Mouse (Mus musculus): Measurements from ENCODE around the gene Sstr2.

Sstr2 gene

DNA sequence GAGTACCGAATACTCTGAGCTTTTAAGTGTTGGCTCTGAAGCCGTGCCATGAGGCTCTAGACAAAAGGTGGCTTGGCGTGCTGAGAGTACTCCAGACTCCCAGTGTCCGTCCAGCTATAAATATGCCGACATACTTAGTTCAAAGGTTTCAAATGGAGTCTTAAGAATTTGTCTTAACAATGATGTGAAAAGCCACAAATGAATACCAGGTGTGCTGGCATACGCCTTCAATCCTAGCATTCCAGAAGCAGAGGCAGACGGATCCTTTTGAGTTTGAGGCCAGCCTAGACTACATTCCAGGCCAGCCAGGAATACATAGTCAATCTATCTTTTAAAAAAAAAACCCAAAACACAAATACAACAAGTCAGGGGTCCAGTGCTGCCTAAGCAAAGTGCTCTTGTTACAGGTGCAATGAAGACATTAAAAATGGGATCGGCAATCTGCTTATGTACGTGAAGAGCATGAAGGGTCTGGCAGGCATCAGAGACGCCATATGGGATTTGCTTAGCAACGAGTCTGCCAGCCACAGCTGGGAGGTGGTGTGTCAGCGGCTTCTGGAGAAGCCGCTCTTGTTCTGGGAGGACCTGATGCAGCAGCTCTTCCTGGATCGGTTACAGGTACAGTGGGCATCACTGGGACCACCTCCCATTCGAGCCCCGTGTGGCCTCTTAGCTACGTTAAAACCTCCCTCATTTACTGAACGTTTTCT lies 35.6 kb downstream of the Sstr2 start:
- in situ Hi-C loops (cut with MboI, MseI) = loop anchor here (25.0 kb wide), 2 partner anchors 1008 to 1758 kb away; partner anchors contain the start of genes Atp5h (in 1 of the 2), Kctd2 (in 1 of the 2), Mrpl58 (in 1 of the 2) and Rpl38 (in 1 of the 2)

DNA sequence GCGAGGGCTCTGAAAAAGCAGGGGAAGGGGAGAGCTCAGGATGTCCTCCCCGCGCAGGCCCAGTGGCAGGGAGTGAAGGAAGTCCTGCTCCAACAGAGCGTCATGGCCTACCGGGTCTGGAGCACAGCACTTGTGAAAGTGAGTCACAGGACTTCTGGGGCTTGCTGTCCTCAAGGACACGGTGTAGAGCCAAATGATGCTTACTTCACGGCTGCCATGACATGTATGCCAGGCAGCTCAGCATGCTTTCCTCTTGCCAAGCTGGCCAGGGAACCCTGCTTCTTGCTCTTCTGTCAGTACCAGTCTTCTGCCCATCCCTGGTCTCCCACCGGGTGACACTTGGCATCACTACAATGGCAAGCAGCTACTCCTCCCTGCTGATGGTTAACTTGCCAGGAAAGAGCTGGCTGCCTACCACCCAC lies 37.4 kb downstream of the Sstr2 start:
- in situ Hi-C loops (cut with MboI, MseI) = loop anchor here (25.0 kb wide), 2 partner anchors 1006 to 1756 kb away; partner anchors contain the start of genes Atp5h (in 1 of the 2), Kctd2 (in 1 of the 2), Mrpl58 (in 1 of the 2) and Rpl38 (in 1 of the 2)

DNA sequence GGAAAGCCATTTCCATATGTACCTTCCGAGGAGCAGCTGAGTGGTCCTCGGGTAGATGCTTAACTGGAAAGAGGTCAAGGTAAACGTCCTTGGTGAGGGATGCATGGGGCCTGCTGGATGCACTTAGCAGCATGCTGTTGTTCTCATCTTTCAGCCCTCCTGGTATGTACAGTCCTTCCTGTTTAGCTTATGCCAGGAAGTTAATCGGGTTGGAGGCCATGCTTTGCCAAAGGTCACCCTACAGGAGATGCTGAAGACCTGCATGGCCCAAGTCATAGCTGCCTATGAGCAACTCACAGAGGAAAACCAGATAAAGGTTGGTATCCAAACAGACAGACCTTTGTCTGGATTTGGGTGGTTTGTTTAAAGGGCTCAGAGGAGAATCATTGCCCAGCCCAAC lies 38.1 kb downstream of the Sstr2 start:
- in situ Hi-C loops (cut with MboI, MseI) = loop anchor here (25.0 kb wide), 2 partner anchors 1005 to 1755 kb away; partner anchors contain the start of genes Atp5h (in 1 of the 2), Kctd2 (in 1 of the 2), Mrpl58 (in 1 of the 2) and Rpl38 (in 1 of the 2)

DNA sequence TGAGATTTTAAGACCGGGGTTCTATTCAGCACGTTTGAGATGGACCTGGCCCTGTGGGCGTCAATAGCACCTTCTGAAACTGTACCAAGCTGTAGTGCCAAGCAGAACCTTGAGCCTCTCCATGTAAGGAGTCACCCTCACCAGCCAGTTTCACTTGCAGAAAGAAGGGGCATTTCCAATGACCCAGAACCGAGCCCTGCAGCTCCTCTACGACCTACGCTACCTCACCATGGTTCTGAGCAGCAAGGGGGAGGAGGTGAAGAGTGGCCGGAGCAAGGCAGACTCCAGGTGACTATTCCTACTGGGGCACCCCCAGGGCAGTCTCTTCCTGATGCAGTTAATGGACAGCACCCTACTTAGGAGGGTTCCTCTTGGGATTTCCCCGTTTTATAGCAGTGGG lies 39.2 kb downstream of the Sstr2 start:
- in situ Hi-C loops (cut with MboI, MseI) = loop anchor here (25.0 kb wide), 2 partner anchors 1004 to 1754 kb away; partner anchors contain the start of genes Atp5h (in 1 of the 2), Kctd2 (in 1 of the 2), Mrpl58 (in 1 of the 2) and Rpl38 (in 1 of the 2)

DNA sequence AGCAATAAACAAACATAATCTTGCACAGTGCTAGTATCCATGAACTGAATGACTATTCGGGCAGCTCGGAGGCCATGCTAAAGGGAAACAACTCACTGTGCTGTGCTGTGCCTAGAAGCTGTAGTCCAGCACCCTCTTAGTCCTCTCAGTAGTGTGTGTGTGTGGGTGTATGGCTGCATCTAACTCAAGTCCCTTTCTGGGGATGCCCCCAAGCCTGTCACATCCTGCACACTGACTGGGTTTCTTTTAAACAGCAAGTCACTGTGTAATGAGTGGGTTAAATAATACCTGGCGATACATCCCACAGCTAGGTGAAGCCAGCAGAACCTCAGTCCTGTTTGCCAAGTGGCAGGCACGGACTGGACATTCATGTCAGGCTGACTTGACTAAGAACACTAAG lies 39.6 kb downstream of the Sstr2 start:
- in situ Hi-C loops (cut with MboI, MseI) = loop anchor here (25.0 kb wide), 2 partner anchors 1004 to 1754 kb away; partner anchors contain the start of genes Atp5h (in 1 of the 2), Kctd2 (in 1 of the 2), Mrpl58 (in 1 of the 2) and Rpl38 (in 1 of the 2)

DNA sequence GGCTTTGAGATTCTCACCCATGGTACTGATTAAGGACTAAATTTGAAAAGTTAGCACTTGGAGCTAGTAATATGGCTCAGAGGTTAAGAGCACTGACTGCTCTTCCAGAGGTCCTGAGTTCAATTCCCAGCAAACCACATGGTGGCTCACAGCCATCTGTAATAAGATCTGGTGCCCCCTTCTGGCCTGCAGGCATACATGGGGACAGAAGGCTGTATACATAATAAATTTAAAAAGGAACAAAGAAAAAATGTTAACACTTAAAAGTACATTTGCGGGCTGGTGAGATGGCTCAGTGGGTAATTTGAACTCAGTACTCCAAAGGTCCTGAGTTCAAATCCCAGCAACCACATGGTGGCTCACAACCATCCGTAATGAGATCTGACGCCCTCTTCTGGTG lies 41.1 kb downstream of the Sstr2 start:
- in situ Hi-C loops (cut with MboI, MseI) = loop anchor here (25.0 kb wide), 2 partner anchors 1002 to 1752 kb away; partner anchors contain the start of genes Atp5h (in 1 of the 2), Kctd2 (in 1 of the 2), Mrpl58 (in 1 of the 2) and Rpl38 (in 1 of the 2)

DNA sequence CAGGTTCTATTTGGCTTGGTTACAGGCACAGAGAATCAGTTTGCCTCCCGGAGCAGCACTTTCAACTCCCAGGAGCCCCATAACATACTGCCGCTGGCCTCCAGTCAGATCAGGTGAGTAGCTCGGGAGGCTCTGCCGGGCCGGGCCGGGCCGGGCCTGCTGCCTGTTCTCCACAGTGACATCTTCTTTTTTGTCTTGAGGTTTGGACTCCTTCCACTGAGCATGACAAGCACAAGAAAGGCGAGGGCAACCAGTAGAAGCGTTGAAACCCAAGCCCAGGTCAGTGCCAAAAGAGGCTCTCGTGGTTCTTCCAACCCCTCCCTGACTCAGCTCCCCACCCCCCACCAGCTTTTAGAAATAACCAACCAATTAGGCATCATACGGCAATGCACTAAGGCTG lies 41.8 kb downstream of the Sstr2 start:
- in situ Hi-C loops (cut with MboI, MseI) = loop anchor here (25.0 kb wide), 2 partner anchors 1001 to 1751 kb away; partner anchors contain the start of genes Atp5h (in 1 of the 2), Kctd2 (in 1 of the 2), Mrpl58 (in 1 of the 2) and Rpl38 (in 1 of the 2)

DNA sequence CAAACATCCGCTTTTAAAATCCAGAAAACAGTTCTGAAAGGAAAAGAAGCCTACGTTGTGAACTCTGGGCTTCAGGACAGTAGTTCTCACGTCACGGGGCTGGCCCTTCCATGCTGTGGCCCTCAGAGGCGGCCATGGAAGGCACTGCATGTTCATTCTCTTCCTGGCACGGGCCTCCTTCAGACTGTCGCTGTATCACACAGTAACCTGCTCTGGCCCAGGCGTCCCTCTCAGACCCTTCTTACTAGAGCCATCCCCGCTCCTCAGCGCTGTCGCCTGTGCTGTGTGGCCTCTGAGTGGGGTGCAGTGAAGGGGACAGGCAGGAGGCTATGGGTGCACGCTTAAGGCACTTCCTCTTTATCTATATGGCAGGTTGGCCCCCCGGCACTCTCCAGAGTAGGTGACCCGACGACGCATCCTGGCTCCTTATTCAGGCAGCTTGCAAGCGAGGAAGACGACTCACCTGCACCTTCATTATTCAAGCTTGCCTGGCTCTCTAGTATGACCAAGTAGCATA lies 42.8 kb downstream of the Sstr2 start:
- in situ Hi-C loops (cut with MboI, MseI) = loop anchor here (25.0 kb wide), 2 partner anchors 1000 to 1750 kb away; partner anchors contain the start of genes Atp5h (in 1 of the 2), Kctd2 (in 1 of the 2), Mrpl58 (in 1 of the 2) and Rpl38 (in 1 of the 2)

DNA sequence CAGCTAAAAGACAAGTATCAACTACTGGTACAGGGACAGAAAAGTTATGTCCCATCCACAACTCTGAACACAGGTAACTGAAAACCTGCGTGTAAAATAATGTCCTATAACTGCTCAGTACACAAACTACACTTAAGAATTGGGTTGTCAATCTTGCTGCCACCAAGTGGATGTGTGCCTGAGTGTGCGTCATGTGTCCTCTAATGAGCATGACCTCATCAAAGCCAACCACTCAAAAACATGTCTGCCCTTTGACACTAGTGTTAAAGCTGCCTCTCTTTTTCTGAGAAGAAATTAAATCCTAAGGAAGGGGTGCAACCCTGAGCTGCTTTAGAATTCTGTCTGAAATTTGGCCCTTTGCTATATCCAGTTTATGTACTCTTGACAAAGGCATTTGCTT lies 45.1 kb downstream of the Sstr2 start:
- in situ Hi-C loops (cut with MboI, MseI) = loop anchor here (25.0 kb wide), 2 partner anchors 998 to 1748 kb away; partner anchors contain the start of genes Atp5h (in 1 of the 2), Kctd2 (in 1 of the 2), Mrpl58 (in 1 of the 2) and Rpl38 (in 1 of the 2)

DNA sequence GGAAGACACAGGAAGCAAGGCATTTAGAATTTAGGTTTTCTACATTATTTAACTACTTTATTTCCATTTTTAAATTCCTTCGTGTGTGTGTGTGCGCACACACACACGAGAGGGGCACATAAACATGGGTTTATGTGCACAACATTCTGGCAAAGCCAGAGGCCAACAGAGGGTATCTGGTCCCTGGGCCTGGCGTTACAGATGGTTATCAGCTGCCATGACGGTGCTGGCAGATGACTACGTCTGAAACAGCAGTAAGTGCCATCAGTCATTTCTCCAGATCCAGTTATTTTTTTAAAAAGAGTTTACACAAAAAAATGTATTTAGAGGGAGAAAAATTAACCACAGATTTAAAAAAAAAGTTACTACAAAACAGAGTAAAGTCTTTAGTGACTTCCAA lies 47.1 kb downstream of the Sstr2 start:
- in situ Hi-C loops (cut with MboI, MseI) = loop anchor here (25.0 kb wide), 2 partner anchors 996 to 1746 kb away; partner anchors contain the start of genes Atp5h (in 1 of the 2), Kctd2 (in 1 of the 2), Mrpl58 (in 1 of the 2) and Rpl38 (in 1 of the 2)

DNA sequence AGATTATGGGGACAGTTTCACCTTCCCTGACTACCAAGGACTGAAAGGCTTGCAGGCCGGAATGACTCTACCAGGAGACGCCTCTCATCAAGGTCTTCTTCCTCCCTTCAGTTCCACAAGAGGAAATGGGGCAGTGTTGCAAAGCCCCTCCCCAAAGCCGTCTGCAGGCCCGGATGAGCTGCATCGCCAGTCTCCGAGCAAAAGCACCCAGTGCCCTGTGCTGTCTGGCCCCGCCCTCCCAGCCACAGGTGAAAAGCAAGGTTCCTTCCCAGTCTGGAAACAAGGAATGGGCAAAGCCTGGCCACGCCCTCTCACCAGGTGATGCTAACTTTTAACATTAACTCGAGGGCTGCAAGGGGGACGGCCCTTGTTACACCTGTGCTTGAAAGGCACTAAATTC lies 47.5 kb downstream of the Sstr2 start:
- in situ Hi-C loops (cut with MboI, MseI) = loop anchor here (25.0 kb wide), 2 partner anchors 996 to 1746 kb away; partner anchors contain the start of genes Atp5h (in 1 of the 2), Kctd2 (in 1 of the 2), Mrpl58 (in 1 of the 2) and Rpl38 (in 1 of the 2)

DNA sequence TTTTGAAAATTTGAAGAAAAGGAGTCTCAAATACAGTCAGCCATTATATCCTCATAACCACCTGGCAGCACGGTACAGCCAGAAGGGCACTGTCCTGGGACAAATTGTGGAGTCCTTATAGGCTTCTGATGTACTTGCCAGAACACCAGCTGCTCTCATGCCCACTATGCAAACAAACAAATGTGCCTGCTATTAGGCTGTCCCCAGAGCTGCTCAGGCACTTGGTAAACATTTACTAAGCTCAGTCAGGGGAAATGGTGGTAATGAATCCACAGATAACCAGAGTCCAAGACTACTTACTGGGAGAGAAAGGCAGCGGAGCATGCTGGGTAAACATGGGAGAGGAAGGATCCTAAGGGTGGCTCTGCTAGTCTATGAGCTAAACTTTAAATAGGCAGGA lies 48.0 kb downstream of the Sstr2 start:
- in situ Hi-C loops (cut with MboI, MseI) = loop anchor here (25.0 kb wide), 2 partner anchors 995 to 1745 kb away; partner anchors contain the start of genes Atp5h (in 1 of the 2), Kctd2 (in 1 of the 2), Mrpl58 (in 1 of the 2) and Rpl38 (in 1 of the 2)

DNA sequence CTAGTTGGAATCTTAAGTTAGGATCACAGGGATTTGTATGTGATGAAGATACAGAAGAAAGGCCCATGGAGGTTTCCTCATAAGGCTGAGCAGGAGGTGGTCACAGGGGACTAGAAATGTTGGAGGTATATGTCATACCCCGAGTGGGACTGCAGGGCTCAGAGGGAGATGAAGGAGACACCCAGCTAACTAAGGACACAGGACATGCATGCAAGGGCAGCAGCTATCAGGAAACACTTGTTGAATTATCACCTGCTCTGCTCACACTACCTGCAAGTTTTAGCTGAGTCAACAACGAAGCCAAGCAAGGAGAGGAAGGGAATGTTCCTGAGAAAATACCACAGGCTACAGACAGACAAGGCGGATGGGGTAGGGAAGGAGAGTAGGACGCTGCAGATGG lies 48.6 kb downstream of the Sstr2 start:
- in situ Hi-C loops (cut with MboI, MseI) = loop anchor here (25.0 kb wide), 2 partner anchors 995 to 1745 kb away; partner anchors contain the start of genes Atp5h (in 1 of the 2), Kctd2 (in 1 of the 2), Mrpl58 (in 1 of the 2) and Rpl38 (in 1 of the 2)

DNA sequence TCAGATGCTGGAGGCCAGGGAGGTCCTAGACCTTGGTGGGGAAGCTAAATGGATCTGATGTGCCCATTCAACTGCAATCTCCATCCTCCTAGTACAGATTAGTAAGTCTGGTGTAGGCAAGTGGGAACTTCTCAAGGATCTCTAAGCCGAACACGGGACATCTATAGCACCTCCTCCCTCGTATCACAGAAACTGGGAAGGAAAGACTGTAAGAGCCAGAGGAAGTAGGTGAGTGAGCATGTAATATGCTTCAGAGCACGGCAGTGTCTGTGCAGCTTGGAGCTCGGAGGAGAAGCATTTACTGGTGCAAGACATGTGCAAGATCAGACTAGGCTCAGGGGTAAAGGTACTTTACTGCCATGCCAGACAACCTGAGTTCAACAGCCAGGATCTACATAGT lies 49.7 kb downstream of the Sstr2 start:
- in situ Hi-C loops (cut with MboI, MseI) = loop anchor here (25.0 kb wide), 2 partner anchors 993 to 1743 kb away; partner anchors contain the start of genes Atp5h (in 1 of the 2), Kctd2 (in 1 of the 2), Mrpl58 (in 1 of the 2) and Rpl38 (in 1 of the 2)

DNA sequence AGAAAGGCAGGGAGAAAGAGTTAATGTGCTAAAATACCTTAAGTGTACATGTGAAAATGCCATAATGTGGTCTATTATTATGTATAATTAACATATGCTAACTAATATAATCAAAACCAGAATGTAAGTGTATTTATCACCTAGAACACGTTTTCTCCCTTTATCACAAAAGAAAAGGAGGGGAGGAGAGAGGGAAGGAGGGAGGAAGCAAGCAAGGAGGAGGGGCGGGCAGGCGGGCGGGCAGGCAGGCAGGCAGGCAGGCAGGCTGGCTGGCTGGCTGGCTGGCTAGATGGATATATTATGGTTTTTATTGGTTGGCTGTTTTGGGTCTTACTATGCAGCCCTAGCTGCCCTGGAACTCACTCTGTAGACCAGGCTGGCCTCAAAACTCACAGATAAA lies 50.6 kb downstream of the Sstr2 start:
- in situ Hi-C loops (cut with MboI, MseI) = loop anchor here (25.0 kb wide), 2 partner anchors 993 to 1743 kb away; partner anchors contain the start of genes Atp5h (in 1 of the 2), Kctd2 (in 1 of the 2), Mrpl58 (in 1 of the 2) and Rpl38 (in 1 of the 2)

DNA sequence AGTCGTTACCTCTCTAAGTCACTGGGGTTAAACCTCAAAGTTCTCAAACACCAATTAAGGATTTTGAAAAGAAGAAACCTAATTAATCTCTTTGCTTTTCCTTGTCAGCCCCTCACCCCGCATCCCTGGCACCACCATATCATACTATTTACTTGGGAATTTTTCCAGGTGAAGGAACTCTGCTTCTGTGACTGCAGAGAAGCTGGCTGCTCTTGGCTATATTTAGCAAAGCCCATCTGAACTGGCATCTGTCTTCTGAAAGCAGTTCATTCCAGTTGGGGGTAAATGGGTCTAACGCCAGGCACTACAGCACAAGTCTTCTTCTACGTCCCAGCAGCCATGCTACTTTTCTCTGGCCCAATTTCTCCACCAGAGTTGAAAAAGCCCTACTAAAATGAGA lies 54.5 kb downstream of the Sstr2 start:
- in situ Hi-C loops (cut with MboI, MseI) = loop anchor here (25.0 kb wide), 2 partner anchors 989 to 1739 kb away; partner anchors contain the start of genes Atp5h (in 1 of the 2), Kctd2 (in 1 of the 2), Mrpl58 (in 1 of the 2) and Rpl38 (in 1 of the 2)

DNA sequence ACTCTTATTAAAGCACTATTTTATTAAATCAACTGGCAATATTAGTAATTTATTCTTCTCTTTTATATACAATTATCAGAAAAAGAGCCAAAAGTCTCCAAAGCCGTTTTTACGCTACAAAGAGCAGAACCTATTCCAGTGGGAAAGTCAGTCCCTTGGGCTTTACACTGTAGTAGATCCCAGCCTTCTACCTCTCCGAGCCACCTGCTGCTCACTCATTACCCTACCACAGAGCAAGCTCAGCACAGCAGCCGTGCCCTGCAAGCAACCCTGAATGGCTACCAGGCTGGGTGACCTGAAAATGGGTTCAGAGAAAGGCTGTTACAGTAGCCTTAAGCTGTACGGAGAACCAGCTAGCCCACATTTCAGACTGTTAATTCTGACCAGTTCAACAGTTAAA lies 55.5 kb downstream of the Sstr2 start:
- in situ Hi-C loops (cut with MboI, MseI) = loop anchor here (25.0 kb wide), 2 partner anchors 988 to 1738 kb away; partner anchors contain the start of genes Atp5h (in 1 of the 2), Kctd2 (in 1 of the 2), Mrpl58 (in 1 of the 2) and Rpl38 (in 1 of the 2)

All from T-helper 17 cell (primary cell).